Mouse (Mus musculus): ENCODE data around the gene Lztr1. TPM values are rescaled to one million over a fixed set of nuclear protein-coding genes. Genes with fewer than 3 reads are reported as not detected.

Lztr1 gene
- polyA plus RNA-seq, 1 experiment from 2014 or later, result 140 TPM

GRCm38 (mm10) chr16:17524156-17524555 lies 15.7 kb downstream of the Lztr1 start:
- Histone ChIP-seq H3K27me3 (replicated peaks; ENCODE audit: control insufficient read depth, insufficient read depth, low read length) (no peaks in the 10 kb centered on the region), H3K36me3 (ENCODE audit: control insufficient read depth, insufficient read depth, low read length) (peaks cover 59% of the 10 kb centered on the region), H3K9ac (ENCODE audit: low read depth, low read length) (no peak overlapping the region), H3K4me2 (ENCODE audit: low read length) (no peak overlapping the region), H3K4me1 (ENCODE audit: control insufficient read depth, insufficient read depth, low read depth, low read length) (no peaks in the 10 kb centered on the region), H3K4me3 (ENCODE audit: low read length) (no peak overlapping the region), H3K27ac (ENCODE audit: low read depth, low read length) (no peak overlapping the region), H3K9me3 (ENCODE audit: control insufficient read depth, low read length) (no peaks in the 10 kb centered on the region)
- no peak for ATAC-seq
- 92% methylated on average over 11 of the region's 11 CpGs for WGBS

GRCm38 (mm10) chr16:17525524-17525923 lies 17.0 kb downstream of the Lztr1 start:
- Histone ChIP-seq H3K9me3 (ENCODE audit: control insufficient read depth, low read length) (no peaks in the 10 kb centered on the region), H3K27me3 (replicated peaks; ENCODE audit: control insufficient read depth, insufficient read depth, low read length) (no peaks in the 10 kb centered on the region), H3K4me1 (ENCODE audit: control insufficient read depth, insufficient read depth, low read depth, low read length) (peaks cover 7% of the 10 kb centered on the region), H3K9ac (ENCODE audit: low read depth, low read length) (no peak overlapping the region), H3K36me3 (ENCODE audit: control insufficient read depth, insufficient read depth, low read length) (peaks cover 50% of the 10 kb centered on the region), H3K4me3 (ENCODE audit: low read length) (no peak overlapping the region), H3K27ac (ENCODE audit: low read depth, low read length) (no peak overlapping the region), H3K4me2 (ENCODE audit: low read length) (no peak overlapping the region)
- ATAC-seq, result no peak
- whole genome bisulfite sequencing, result 81% methylated on average over 3 of the region's 3 CpGs

- WGBS, result 95% methylated on average over 6 of the region's 6 CpGs
- Histone ChIP-seq H3K9me3 (ENCODE audit: control insufficient read depth, low read length) (no peaks in the 10 kb centered on the region), H3K9ac (ENCODE audit: low read depth, low read length) (no peak overlapping the region), H3K27me3 (replicated peaks; ENCODE audit: control insufficient read depth, insufficient read depth, low read length) (no peaks in the 10 kb centered on the region), H3K4me2 (ENCODE audit: low read length) (no peak overlapping the region), H3K4me3 (ENCODE audit: low read length) (no peak overlapping the region), H3K4me1 (ENCODE audit: control insufficient read depth, insufficient read depth, low read depth, low read length) (peaks cover 7% of the 10 kb centered on the region), H3K36me3 (ENCODE audit: control insufficient read depth, insufficient read depth, low read length) (peaks cover 46% of the 10 kb centered on the region), H3K27ac (ENCODE audit: low read depth, low read length) (no peak overlapping the region)
- ATAC-seq, result no peak
These were observed 17.7 kb downstream of the Lztr1 start for GRCm38 (mm10) chr16:17526223-17526622.

GRCm38 (mm10) chr16:17527606-17528005 lies 19.1 kb downstream of the Lztr1 start:
- H3K4me3 ChIP-seq (ENCODE audit: low read length), result no peak overlapping the region
- no peak for ATAC-seq
- peaks cover 40% of the 10 kb centered on the region for H3K36me3 ChIP-seq (ENCODE audit: control insufficient read depth, insufficient read depth, low read length)
- no peak overlapping the region for H3K27ac ChIP-seq (ENCODE audit: low read depth, low read length)
- H3K9ac ChIP-seq (ENCODE audit: low read depth, low read length), result no peak overlapping the region
- H3K27me3 ChIP-seq (replicated peaks; ENCODE audit: control insufficient read depth, insufficient read depth, low read length), result no peaks in the 10 kb centered on the region
- H3K4me2 ChIP-seq (ENCODE audit: low read length), result no peak overlapping the region
- H3K9me3 ChIP-seq (ENCODE audit: control insufficient read depth, low read length), result no peaks in the 10 kb centered on the region
- peaks cover 15% of the 10 kb centered on the region for H3K4me1 ChIP-seq (ENCODE audit: control insufficient read depth, insufficient read depth, low read depth, low read length)

- H3K27me3 ChIP-seq (replicated peaks; ENCODE audit: control insufficient read depth, insufficient read depth, low read length), result no peaks in the 10 kb centered on the region
- H3K4me1 ChIP-seq (ENCODE audit: control insufficient read depth, insufficient read depth, low read depth, low read length), result peaks cover 15% of the 10 kb centered on the region
- WGBS, result 83% methylated on average over 13 of the region's 13 CpGs
- no peak overlapping the region for H3K27ac ChIP-seq (ENCODE audit: low read depth, low read length)
- no peak for ATAC-seq
- H3K9ac ChIP-seq (ENCODE audit: low read depth, low read length), result no peak overlapping the region
- H3K9me3 ChIP-seq (ENCODE audit: control insufficient read depth, low read length), result no peaks in the 10 kb centered on the region
- no peak overlapping the region for H3K4me3 ChIP-seq (ENCODE audit: low read length)
- peaks cover 33% of the 10 kb centered on the region for H3K36me3 ChIP-seq (ENCODE audit: control insufficient read depth, insufficient read depth, low read length)
- no peak overlapping the region for H3K4me2 ChIP-seq (ENCODE audit: low read length)
These were observed 19.8 kb downstream of the Lztr1 start for GRCm38 (mm10) chr16:17528276-17528675.

GRCm38 (mm10) chr16:17529981-17530586 lies 21.6 kb downstream of the Lztr1 start:
- Histone ChIP-seq H3K9ac (ENCODE audit: low read depth, low read length) (peak overlapping the region; percentile 83), H3K27me3 (replicated peaks; ENCODE audit: control insufficient read depth, insufficient read depth, low read length) (no peaks in the 10 kb centered on the region), H3K36me3 (ENCODE audit: control insufficient read depth, insufficient read depth, low read length) (peaks cover 25% of the 10 kb centered on the region), H3K4me1 (ENCODE audit: control insufficient read depth, insufficient read depth, low read depth, low read length) (peaks cover 15% of the 10 kb centered on the region), H3K27ac (ENCODE audit: low read depth, low read length) (peak overlapping the region; percentile 98), H3K9me3 (ENCODE audit: control insufficient read depth, low read length) (no peaks in the 10 kb centered on the region), H3K4me2 (ENCODE audit: low read length) (peak overlapping the region; percentile 71), H3K4me3 (ENCODE audit: low read length) (peak overlapping the region; percentile 65)
- ATAC-seq, result peak; percentile 1; the same call in 1 of the 2 replicates
- 19% methylated on average over 17 of the region's 17 CpGs for WGBS

GRCm38 (mm10) chr16:17530640-17531288 lies 22.3 kb downstream of the Lztr1 start, which contains the start of gene Thap7:
Gene Thap7 (minus strand): TSS chr16:17531136.
- under 1% methylated on average over 67 of the region's 67 CpGs for WGBS
- ATAC-seq, result peak; percentile 98

GRCm38 (mm10) chr16:17532271-17532670 lies 23.8 kb downstream of the Lztr1 start:
- peaks cover 9% of the 10 kb centered on the region for H3K36me3 ChIP-seq (ENCODE audit: control insufficient read depth, insufficient read depth, low read length)
- no peak overlapping the region for H3K4me3 ChIP-seq (ENCODE audit: low read length)
- H3K9me3 ChIP-seq (ENCODE audit: control insufficient read depth, low read length), result no peaks in the 10 kb centered on the region
- H3K4me2 ChIP-seq (ENCODE audit: low read length), result no peak overlapping the region
- no peak overlapping the region for H3K9ac ChIP-seq (ENCODE audit: low read depth, low read length)
- ATAC-seq, result no peak
- 59% methylated on average over 4 of the region's 4 CpGs for WGBS
- H3K4me1 ChIP-seq (ENCODE audit: control insufficient read depth, insufficient read depth, low read depth, low read length), result peaks cover 15% of the 10 kb centered on the region
- H3K27ac ChIP-seq (ENCODE audit: low read depth, low read length), result no peak overlapping the region
- H3K27me3 ChIP-seq (replicated peaks; ENCODE audit: control insufficient read depth, insufficient read depth, low read length), result no peaks in the 10 kb centered on the region

More at GRCm38 (mm10) chr16:17530640-17531288, 22.3 kb downstream of the Lztr1 start, which contains the start of gene Thap7:
- Histone ChIP-seq H3K9ac (ENCODE audit: low read depth, low read length) (peak within 1 kb of the TSS; percentile 83), H3K9me3 (ENCODE audit: control insufficient read depth, low read length) (no peaks in the 10 kb centered on the region), H3K27ac (ENCODE audit: low read depth, low read length) (peak within 1 kb of the TSS; percentile 98), H3K36me3 (ENCODE audit: control insufficient read depth, insufficient read depth, low read length) (peaks cover 18% of the 10 kb centered on the region), H3K4me1 (ENCODE audit: control insufficient read depth, insufficient read depth, low read depth, low read length) (peaks cover 15% of the 10 kb centered on the region), H3K27me3 (replicated peaks; ENCODE audit: control insufficient read depth, insufficient read depth, low read length) (no peaks in the 10 kb centered on the region), H3K4me2 (ENCODE audit: low read length) (peak within 1 kb of the TSS; percentile 71), H3K4me3 (ENCODE audit: low read length) (peak within 1 kb of the TSS; percentile 65)

- Histone ChIP-seq H3K27ac (ENCODE audit: low read depth, low read length) (no peak overlapping the region), H3K4me1 (ENCODE audit: control insufficient read depth, insufficient read depth, low read depth, low read length) (peaks cover 15% of the 10 kb centered on the region), H3K4me3 (ENCODE audit: low read length) (no peak overlapping the region), H3K36me3 (ENCODE audit: control insufficient read depth, insufficient read depth, low read length) (peaks cover 4% of the 10 kb centered on the region), H3K27me3 (replicated peaks; ENCODE audit: control insufficient read depth, insufficient read depth, low read length) (no peaks in the 10 kb centered on the region), H3K9ac (ENCODE audit: low read depth, low read length) (no peak overlapping the region), H3K9me3 (ENCODE audit: control insufficient read depth, low read length) (no peaks in the 10 kb centered on the region), H3K4me2 (ENCODE audit: low read length) (no peak overlapping the region)
- no peak for ATAC-seq
- WGBS, result 74% methylated on average over 14 of the region's 14 CpGs
These were observed 24.3 kb downstream of the Lztr1 start for GRCm38 (mm10) chr16:17532676-17533329.
